Mouse (Mus musculus) right cerebral cortex, adult 2 months (tissue): Measurements from ENCODE around the gene Grwd1.
A peak's percentile ranks its signal among the peaks of the same experiment; 100 is the strongest.

Experiments
- DNase-seq, 2 experiments: peaks; one replicate each; pipeline ENCODE4 v3.0.0; 2021 to 2022; ENCODE audit warnings: low spot score in 2 of 2

Gene Grwd1

GRCm38 (mm10) chr7:45800001-45800400, 30.7 kb downstream of the Grwd1 start:
- DNase-seq = no peak

GRCm38 (mm10) chr7:45798931-45799330, 31.8 kb downstream of the Grwd1 start:
- DNase-seq = no peak

GRCm38 (mm10) chr7:45798511-45798836, 32.3 kb downstream of the Grwd1 start:
- DNase-seq = no peak

GRCm38 (mm10) chr7:45797661-45798510, 32.9 kb downstream of the Grwd1 start:
- no peak for DNase-seq

- DNase-seq = no peak
These were observed 33.8 kb downstream of the Grwd1 start for GRCm38 (mm10) chr7:45796950-45797349.

GRCm38 (mm10) chr7:45794971-45795370, 35.8 kb downstream of the Grwd1 start:
- peak in 1 of 2 experiments; percentile 2 for DNase-seq

GRCm38 (mm10) chr7:45793969-45794585, 36.7 kb downstream of the Grwd1 start:
- DNase-seq = no peak

- DNase-seq = peak in 1 of 2 experiments; percentile 2
These were observed 37.5 kb downstream of the Grwd1 start for GRCm38 (mm10) chr7:45793240-45793639.

- peak in 1 of 2 experiments; percentile 62 for DNase-seq
These were observed 38.8 kb downstream of the Grwd1 start for GRCm38 (mm10) chr7:45791756-45792490.

GRCm38 (mm10) chr7:45790721-45791120, 40.0 kb downstream of the Grwd1 start:
- DNase-seq = peak in 1 of 2 experiments; percentile 2

- DNase-seq = peak in 1 of 2 experiments; percentile 2
These were observed 43.1 kb downstream of the Grwd1 start for GRCm38 (mm10) chr7:45787642-45788041.

GRCm38 (mm10) chr7:45786661-45787413, 43.9 kb downstream of the Grwd1 start:
- DNase-seq = peak in 1 of 2 experiments; percentile 73

GRCm38 (mm10) chr7:45786136-45786578, 44.6 kb downstream of the Grwd1 start:
- no peak for DNase-seq

- DNase-seq = peak in 1 of 2 experiments; percentile 31
These were observed 45.2 kb downstream of the Grwd1 start for GRCm38 (mm10) chr7:45785388-45786135.

GRCm38 (mm10) chr7:45784524-45785372, 46.0 kb downstream of the Grwd1 start, which contains the start of gene Sult2b1:
Gene Sult2b1, minus strand, starts transcription at chr7:45784669.
- peak; percentile 91 to 96 for DNase-seq

- peak; percentile 80 to 88 for DNase-seq
These were observed 47.1 kb downstream of the Grwd1 start, which contains the start of gene Lmtk3 for GRCm38 (mm10) chr7:45783511-45784091. Gene Lmtk3, plus strand, starts transcription at chr7:45783738.

- no peak for DNase-seq
These were observed 48.5 kb downstream of the Grwd1 start for GRCm38 (mm10) chr7:45782271-45782670.

- no peak for DNase-seq
These were observed 51.6 kb downstream of the Grwd1 start for GRCm38 (mm10) chr7:45779081-45779641.

GRCm38 (mm10) chr7:45775237-45775636, 55.5 kb downstream of the Grwd1 start:
- no peak for DNase-seq
